Mouse (Mus musculus) MEL (cell line): Measurements from ENCODE around the gene Srbd1. TPM values are rescaled to one million over a fixed set of nuclear protein-coding genes. Genes with fewer than 3 reads are reported as not detected.

Experiments used
- DNase-seq: peaks from one replicate; pipeline ENCODE4 v3.0.0; 2011; ENCODE audit warnings: low read depth, low spot score
- H3K27ac ChIP-seq: 2 replicates; pipeline ENCODE4 v1.5.1; 2012; ENCODE audit warnings: low read depth, mild to moderate bottlenecking, control low read depth, low read length, moderate library complexity; ENCODE audit not compliant: control insufficient read depth
- H3K27me3 ChIP-seq, 2 experiments: fragments of 150-350 bp in 1 of 2; sonication (generic) in 1 of 2; 2 replicates each; pipeline ENCODE4 v1.6.1; 2012; ENCODE audit warnings: low read length in 2 of 2, mild to moderate bottlenecking in 2 of 2, improper control_type of control experiment in 1 of 2, moderate library complexity in 1 of 2; ENCODE audit not compliant: insufficient read depth in 2 of 2, control insufficient read depth in 1 of 2
- H3K36me3 ChIP-seq, 2 experiments: 2 replicates each; pipeline ENCODE4 v1.6.1; 2012 to 2014; ENCODE audit warnings: low read length in 2 of 2, improper control_type of control experiment in 1 of 2, inconsistent platforms in 1 of 2, mild to moderate bottlenecking in 1 of 2; ENCODE audit not compliant: insufficient read depth in 2 of 2, control insufficient read depth in 1 of 2
- H3K4me1 ChIP-seq, 2 experiments: fragments of 150-350 bp in 1 of 2; sonication (generic) in 1 of 2; 2 replicates each; pipeline ENCODE4 v1.6.1; 2012; ENCODE audit warnings: low read length in 2 of 2, improper control_type of control experiment in 1 of 2, mild to moderate bottlenecking in 1 of 2; ENCODE audit not compliant: insufficient read depth in 2 of 2, control insufficient read depth in 1 of 2
- H3K4me3 ChIP-seq, 2 experiments: fragments of 150-350 bp in 1 of 2; sonication (generic) in 1 of 2; 2 replicates each; pipeline ENCODE4 v1.5.1; 2012; ENCODE audit warnings: low read depth in 2 of 2, low read length in 2 of 2, mild to moderate bottlenecking in 2 of 2, moderate library complexity in 2 of 2, control low read depth in 1 of 2, improper control_type of control experiment in 1 of 2; ENCODE audit not compliant: control insufficient read depth in 1 of 2, insufficient read depth in 1 of 2
- H3K79me2 ChIP-seq: 2 replicates; pipeline ENCODE4 v1.6.1; 2012; ENCODE audit warnings: mild to moderate bottlenecking, low read length, moderate library complexity; ENCODE audit not compliant: control insufficient read depth, poor library complexity, insufficient read depth
- H3K9ac ChIP-seq: 2 replicates; pipeline ENCODE4 v1.6.1; 2012; ENCODE audit warnings: low read depth, mild to moderate bottlenecking, control low read depth, low read length, moderate library complexity; ENCODE audit not compliant: control insufficient read depth, poor library complexity, severe bottlenecking
- H3K9me3 ChIP-seq: fragments of 150-350 bp; sonication (generic); replicated peaks from 2 replicates; pipeline ENCODE4 v1.6.1; 2012; ENCODE audit warnings: mild to moderate bottlenecking, low read length, improper control_type of control experiment, moderate library complexity; ENCODE audit not compliant: insufficient read depth
- BHLHE40 ChIP-seq: IDR thresholded peaks from 2 replicates; pipeline ENCODE4 v1.6.1; 2012; ENCODE audit warnings: low read depth, mild to moderate bottlenecking, inconsistent platforms, low read length, improper control_type of control experiment, borderline replicate concordance
- CHD1 ChIP-seq: IDR thresholded peaks from 2 replicates; pipeline ENCODE4 v1.6.1; 2012; ENCODE audit warnings: low read depth, mild to moderate bottlenecking, inconsistent platforms, low read length, improper control_type of control experiment
- CHD2 ChIP-seq: IDR thresholded peaks from 2 replicates; pipeline ENCODE4 v1.6.1; 2011; ENCODE audit warnings: low read length, improper control_type of control experiment
- CTCF ChIP-seq, 3 experiments: IDR thresholded peaks in 2 of 3; conservative IDR thresholded peaks in 1 of 3; 2 replicates each; pipeline ENCODE4 v1.5.1; 2011 to 2012; ENCODE audit warnings: low read length in 3 of 3, low read depth in 2 of 3, mild to moderate bottlenecking in 2 of 3, improper control_type of control experiment in 1 of 3, inconsistent platforms in 1 of 3, mixed read lengths in 1 of 3, moderate library complexity in 1 of 3; ENCODE audit not compliant: control insufficient read depth in 1 of 3, insufficient read depth in 1 of 3, poor library complexity in 1 of 3, severe bottlenecking in 1 of 3
- E2F4 ChIP-seq: IDR thresholded peaks from 2 replicates; pipeline ENCODE4 v1.6.1; 2011; ENCODE audit warnings: low read depth, low read length, improper control_type of control experiment, borderline replicate concordance
- ELF1 ChIP-seq: IDR thresholded peaks from 2 replicates; pipeline ENCODE4 v1.6.1; 2014; ENCODE audit warnings: low read depth, mild to moderate bottlenecking, inconsistent platforms, low read length, improper control_type of control experiment, moderate library complexity
- ETS1 ChIP-seq: IDR thresholded peaks from 2 replicates; pipeline ENCODE4 v1.6.1; 2012; ENCODE audit warnings: low read depth, mild to moderate bottlenecking, inconsistent platforms, low read length, improper control_type of control experiment, moderate library complexity
- GATA1 ChIP-seq: IDR thresholded peaks from 2 replicates; pipeline ENCODE4 v1.6.1; 2011; ENCODE audit warnings: low read depth, low read length, improper control_type of control experiment
- HCFC1 ChIP-seq: IDR thresholded peaks from 2 replicates; pipeline ENCODE4 v1.6.1; 2012; ENCODE audit warnings: low read depth, mild to moderate bottlenecking, inconsistent platforms, low read length, improper control_type of control experiment, moderate library complexity
- JUND ChIP-seq: IDR thresholded peaks from 2 replicates; pipeline ENCODE4 v1.6.1; 2011; ENCODE audit warnings: low read depth, mild to moderate bottlenecking, improper control_type of control experiment, low read length
- KAT2A ChIP-seq: conservative IDR thresholded peaks from 2 replicates; pipeline ENCODE4 v1.6.1; 2012; ENCODE audit warnings: low read depth, low read length, improper control_type of control experiment, inconsistent platforms
- MAFK ChIP-seq: IDR thresholded peaks from 2 replicates; pipeline ENCODE4 v1.6.1; 2011; ENCODE audit warnings: low read depth, mild to moderate bottlenecking, low read length, improper control_type of control experiment, borderline replicate concordance
- MAX ChIP-seq: IDR thresholded peaks from 2 replicates; pipeline ENCODE4 v1.6.1; 2011; ENCODE audit warnings: low read length, improper control_type of control experiment
- MAZ ChIP-seq: IDR thresholded peaks from 2 replicates; pipeline ENCODE4 v1.6.1; 2012; ENCODE audit warnings: low read depth, mild to moderate bottlenecking, inconsistent platforms, low read length, improper control_type of control experiment
- MEF2A ChIP-seq: IDR thresholded peaks from 2 replicates; pipeline ENCODE4 v1.6.1; 2014; ENCODE audit warnings: low read depth, mild to moderate bottlenecking, inconsistent platforms, low read length, improper control_type of control experiment; ENCODE audit not compliant: poor library complexity, insufficient replicate concordance, severe bottlenecking; ENCODE audit errors: extremely low read depth
- MXI1 ChIP-seq: IDR thresholded peaks from 2 replicates; pipeline ENCODE4 v1.6.1; 2011; ENCODE audit warnings: mild to moderate bottlenecking, low read depth, low read length, improper control_type of control experiment
- MYB ChIP-seq: IDR thresholded peaks from 2 replicates; pipeline ENCODE4 v1.6.1; 2011; ENCODE audit warnings: mild to moderate bottlenecking, low read depth, low read length, improper control_type of control experiment
- MYC ChIP-seq: IDR thresholded peaks from 2 replicates; pipeline ENCODE4 v1.6.1; 2011; ENCODE audit warnings: low read depth, mild to moderate bottlenecking, low read length, improper control_type of control experiment, moderate library complexity
- NELFE ChIP-seq: IDR thresholded peaks from 2 replicates; pipeline ENCODE4 v1.6.1; 2011; ENCODE audit warnings: low read depth, low read length, improper control_type of control experiment
- NRF1 ChIP-seq: IDR thresholded peaks from 2 replicates; pipeline ENCODE4 v1.6.1; 2014; ENCODE audit warnings: low read depth, mild to moderate bottlenecking, inconsistent platforms, low read length, improper control_type of control experiment, moderate library complexity; ENCODE audit not compliant: poor library complexity, insufficient read depth, severe bottlenecking
- POLR2A ChIP-seq, 2 experiments: IDR thresholded peaks; 2 replicates each; pipeline ENCODE4 v1.6.1; 2011 to 2012; ENCODE audit warnings: low read length in 2 of 2, mild to moderate bottlenecking in 2 of 2, control low read depth in 1 of 2, improper control_type of control experiment in 1 of 2, low read depth in 1 of 2, moderate library complexity in 1 of 2; ENCODE audit not compliant: control insufficient read depth in 1 of 2, insufficient read depth in 1 of 2, poor library complexity in 1 of 2
- POLR2AphosphoS2 ChIP-seq: IDR thresholded peaks from 2 replicates; pipeline ENCODE4 v1.6.1; 2011; ENCODE audit warnings: low read length, improper control_type of control experiment
- POLR2AphosphoS5 ChIP-seq: IDR thresholded peaks from 2 replicates; pipeline ENCODE4 v1.6.1; 2012; ENCODE audit warnings: low read depth, borderline replicate concordance, mild to moderate bottlenecking, inconsistent platforms, low read length, moderate library complexity, mixed read lengths
- RAD21 ChIP-seq: IDR thresholded peaks from 2 replicates; pipeline ENCODE4 v1.6.1; 2011; ENCODE audit warnings: mild to moderate bottlenecking, low read depth, low read length, improper control_type of control experiment
- RCOR1 ChIP-seq: IDR thresholded peaks from 2 replicates; pipeline ENCODE4 v1.6.1; 2012; ENCODE audit warnings: low read depth, mild to moderate bottlenecking, inconsistent platforms, low read length, improper control_type of control experiment
- SIN3A ChIP-seq: IDR thresholded peaks from 2 replicates; pipeline ENCODE4 v1.6.1; 2012; ENCODE audit warnings: low read length, improper control_type of control experiment, inconsistent platforms
- SMC3 ChIP-seq: IDR thresholded peaks from 2 replicates; pipeline ENCODE4 v1.6.1; 2011; ENCODE audit warnings: low read depth, low read length, improper control_type of control experiment
- TAL1 ChIP-seq: IDR thresholded peaks from 2 replicates; pipeline ENCODE4 v1.6.1; 2012; ENCODE audit warnings: mild to moderate bottlenecking, inconsistent platforms, low read length, moderate library complexity, mixed read lengths
- TBP ChIP-seq: IDR thresholded peaks from 2 replicates; pipeline ENCODE4 v1.8.0; 2011; ENCODE audit warnings: low read depth, low read length, improper control_type of control experiment
- UBTF ChIP-seq: IDR thresholded peaks from 2 replicates; pipeline ENCODE4 v1.6.1; 2012; ENCODE audit warnings: low read depth, mild to moderate bottlenecking, inconsistent platforms, low read length, improper control_type of control experiment, moderate library complexity, borderline replicate concordance; ENCODE audit not compliant: insufficient read depth
- USF1 ChIP-seq: IDR thresholded peaks from 2 replicates; pipeline ENCODE4 v1.6.1; 2014; ENCODE audit warnings: low read depth, mild to moderate bottlenecking, inconsistent platforms, low read length, improper control_type of control experiment, moderate library complexity
- USF2 ChIP-seq, 2 experiments: IDR thresholded peaks; 2 replicates each; pipeline ENCODE4 v1.6.1; 2011 to 2012; ENCODE audit warnings: improper control_type of control experiment in 2 of 2, low read length in 2 of 2, borderline replicate concordance in 1 of 2, inconsistent platforms in 1 of 2, low read depth in 1 of 2, mild to moderate bottlenecking in 1 of 2; ENCODE audit not compliant: insufficient read depth in 1 of 2
- ZC3H11A ChIP-seq: IDR thresholded peaks from 2 replicates; pipeline ENCODE4 v1.6.1; 2012; ENCODE audit warnings: low read depth, mild to moderate bottlenecking, inconsistent platforms, low read length, improper control_type of control experiment
- ZKSCAN1 ChIP-seq: IDR thresholded peaks from 2 replicates; pipeline ENCODE4 v1.6.1; 2012; ENCODE audit warnings: low read depth, mild to moderate bottlenecking, inconsistent platforms, low read length, improper control_type of control experiment, moderate library complexity
- ZMIZ1 ChIP-seq: IDR thresholded peaks from 2 replicates; pipeline ENCODE4 v1.6.1; 2012; ENCODE audit warnings: low read depth, mild to moderate bottlenecking, inconsistent platforms, low read length, improper control_type of control experiment, moderate library complexity
- ZNF384 ChIP-seq: IDR thresholded peaks from 2 replicates; pipeline ENCODE4 v1.6.1; 2012; ENCODE audit warnings: low read depth, mild to moderate bottlenecking, inconsistent platforms, low read length, improper control_type of control experiment
- polyA plus RNA-seq, 2 experiments: library from polyadenylated mRNA; stranded (reverse) in 1 of 2; unstranded in 1 of 2; fragments of >175 nt in 1 of 2; fragments of >200 nt in 1 of 2; gene quantifications; 2 replicates each; pipeline versions ENCODE4 v1.2.1 to v1.2.4; 2012; ENCODE audit warnings: low replicate concordance in 2 of 2, low read depth in 1 of 2; ENCODE audit not compliant: insufficient read length in 2 of 2, insufficient read depth in 1 of 2, missing spikeins in 1 of 2
- total RNA-seq: library from RNA; depleted of rRNA; stranded (reverse); fragments of 300-350 nt; gene quantifications from 2 replicates; pipeline ENCODE4 v1.2.3, GENCODE M21; 2012

The Srbd1 gene
- total and polyA plus RNA-seq, 3 experiments, result 14.9 to 30.5 TPM; not detected in 1

GRCm38 (mm10) chr17:86185584-86185983 lies 40.6 kb upstream of the Srbd1 start:
- H3K4me1 ChIP-seq, result peaks cover 18 to 19% of the 10 kb centered on the region in 2 experiments
- no peaks in the 10 kb centered on the region; the same call in 1 of the 2 replicates for H3K79me2 ChIP-seq
- peak; percentile 90 for DNase-seq
- peak overlapping the region; percentile 93 for H3K27ac ChIP-seq
- peak overlapping the region; percentile 49 to 52 for H3K4me3 ChIP-seq
- H3K36me3 ChIP-seq, result peaks cover 0 to 21% of the 10 kb centered on the region in 2 experiments; a peak in 2 of 4 replicates
- no peaks in the 10 kb centered on the region for H3K9me3 ChIP-seq
- H3K9ac ChIP-seq, result peak overlapping the region; percentile 65
- H3K27me3 ChIP-seq, result no peaks in the 10 kb centered on the region
- TF ChIP-seq MXI1, result peak; percentile 85
- no peak for TF ChIP-seq CTCF (IDR thresholded peaks at IDR 0.05 in 2 of 3, conservative IDR thresholded peaks at IDR 0.05 in 1 of 3; ENCODE audit: control insufficient read depth in 1 of 3, insufficient read depth in 1 of 3, low read depth in 2 of 3, low read length in 3 of 3, poor library complexity in 1 of 3, severe bottlenecking in 1 of 3)
- peak; percentile 90 for TF ChIP-seq MEF2A
- peak in 1 of 2 experiments; percentile 43; a peak in 2 of 4 replicates for TF ChIP-seq POLR2A (IDR thresholded peaks at IDR 0.05; ENCODE audit: control insufficient read depth in 1 of 2, insufficient read depth in 1 of 2, low read depth in 1 of 2, low read length in 2 of 2, poor library complexity in 1 of 2)
- TF ChIP-seq TAL1, result peak; percentile 75
- TF ChIP-seq UBTF, result 0 out of 2 replicates have a peak, but pooled peaks have one; percentile 64
- TF ChIP-seq MYC, result peak; percentile 81
- no peak for TF ChIP-seq ZKSCAN1
- peak; percentile 37; the same call in 1 of the 2 replicates for TF ChIP-seq NELFE
- peak; percentile 27; the same call in 1 of the 2 replicates for TF ChIP-seq CHD2
- 0 out of 2 replicates have a peak, but pooled peaks have one; percentile 17 for TF ChIP-seq NRF1
- no peak for TF ChIP-seq POLR2AphosphoS2
- TF ChIP-seq RCOR1, result peak; percentile 87
- no peak for TF ChIP-seq ZC3H11A
- no peak for TF ChIP-seq JUND
- peak; percentile 78 for TF ChIP-seq MAFK
- TF ChIP-seq ELF1, result 0 out of 2 replicates have a peak, but pooled peaks have one; percentile 21
- peak; percentile 66; the same call in 1 of the 2 replicates for TF ChIP-seq HCFC1
- peak; percentile 82 for TF ChIP-seq BHLHE40
- no peak for TF ChIP-seq POLR2AphosphoS5
- TF ChIP-seq ZNF384, result peak; percentile 51; the same call in 1 of the 2 replicates
- TF ChIP-seq MAX, result peak; percentile 71
- peak; percentile 99 for TF ChIP-seq MAZ
- no peak; the same call in 1 of the 2 replicates for TF ChIP-seq CHD1
- peak; percentile 98 for TF ChIP-seq ETS1
- peak; percentile 8; the same call in 1 of the 2 replicates for TF ChIP-seq SMC3
- no peak for TF ChIP-seq RAD21
- TF ChIP-seq ZMIZ1, result peak; percentile 28; the same call in 1 of the 2 replicates
- peak; percentile 74 for TF ChIP-seq USF1
- peak; percentile 44 for TF ChIP-seq TBP
- no peak for TF ChIP-seq USF2 (IDR thresholded peaks at IDR 0.05; ENCODE audit: borderline replicate concordance in 1 of 2, insufficient read depth in 1 of 2, low read depth in 1 of 2, low read length in 2 of 2)
- TF ChIP-seq GATA1, result peak; percentile 96
- TF ChIP-seq SIN3A, result peak; percentile 95
- TF ChIP-seq E2F4, result 0 out of 2 replicates have a peak, but pooled peaks have one; percentile 34
- TF ChIP-seq MYB, result 0 out of 2 replicates have a peak, but pooled peaks have one; percentile 41
- TF ChIP-seq KAT2A, result no peak; the same call in 1 of the 2 replicates
